Mouse (Mus musculus) hindbrain, embryonic 11.5 days (tissue): ENCODE results near the gene Cadps. TPM values are rescaled to one million over a fixed set of nuclear protein-coding genes. Genes with fewer than 3 reads are reported as not detected.
A peak's percentile ranks its signal among the peaks of the same experiment; 100 is the strongest.

ENCODE experiments used
- ATAC-seq: fragments of 200-750 bp; cut with Nextera tagmentation; 2 replicates; pipeline ENCODE4 v1.8.0; 2017; ENCODE audit warnings: mild to moderate bottlenecking, moderate TSS enrichment, moderate library complexity; ENCODE audit not compliant: low FRiP score
- DNase-seq: peaks from one replicate; pipeline ENCODE4 v3.0.0-alpha.2; 2015; ENCODE audit warnings: low spot score
- H3K27ac ChIP-seq: fragments of 300-500 bp; sonication (generic); 2 replicates; pipeline ENCODE4 v1.5.1; 2014; ENCODE audit warnings: mild to moderate bottlenecking, low read depth, low read length
- H3K27me3 ChIP-seq: fragments of 300-500 bp; sonication (generic); 2 replicates; pipeline ENCODE4 v1.6.1; 2014; ENCODE audit warnings: mild to moderate bottlenecking, low read length, moderate library complexity, mixed read lengths; ENCODE audit not compliant: control insufficient read depth, insufficient read depth
- H3K36me3 ChIP-seq: fragments of 300-500 bp; sonication (generic); 2 replicates; pipeline ENCODE4 v1.6.1; 2014; ENCODE audit warnings: mild to moderate bottlenecking, low read length, moderate library complexity, mixed read lengths; ENCODE audit not compliant: control insufficient read depth, insufficient read depth
- H3K4me1 ChIP-seq: fragments of 300-500 bp; sonication (generic); replicated peaks from 2 replicates; pipeline ENCODE4 v1.6.1; 2014; ENCODE audit warnings: low read length, mixed read lengths; ENCODE audit not compliant: control insufficient read depth, insufficient read depth
- H3K4me2 ChIP-seq: fragments of 300-500 bp; sonication (generic); replicated peaks from 2 replicates; pipeline ENCODE4 v1.6.1; 2014; ENCODE audit warnings: mild to moderate bottlenecking, low read depth, low read length
- H3K4me3 ChIP-seq: fragments of 300-500 bp; sonication (generic); 2 replicates; pipeline ENCODE4 v1.5.1; 2014; ENCODE audit warnings: low read depth, low read length
- H3K9ac ChIP-seq: fragments of 300-500 bp; sonication (generic); 2 replicates; pipeline ENCODE4 v1.6.1; 2014; ENCODE audit warnings: low read depth, low read length
- H3K9me3 ChIP-seq: fragments of 300-500 bp; sonication (generic); 2 replicates; pipeline ENCODE4 v1.6.1; 2016; ENCODE audit warnings: low read length; ENCODE audit not compliant: control insufficient read depth
- WGBS: fragments of 180-500 bp; shearing (Covaris S2); extraction: QIAGEN DNeasy Blood & Tissue Kit; methylation state at CpG from one replicate; pipeline ENCODE4 v1.1.7; 2014; 5-methylcytosine and 5-hydroxymethylcytosine counted together
- polyA plus RNA-seq: library from polyadenylated mRNA; unstranded; fragments of >200 nt; fragmentation: Nextera tagmentation; extraction: Ambion mirVana; gene quantifications from 2 replicates; pipeline ENCODE4 v1.2.1, GENCODE M21; 2014

Gene Cadps
- polyA plus RNA-seq, 1 experiment from 2014 or later: 24.3 TPM

DNA sequence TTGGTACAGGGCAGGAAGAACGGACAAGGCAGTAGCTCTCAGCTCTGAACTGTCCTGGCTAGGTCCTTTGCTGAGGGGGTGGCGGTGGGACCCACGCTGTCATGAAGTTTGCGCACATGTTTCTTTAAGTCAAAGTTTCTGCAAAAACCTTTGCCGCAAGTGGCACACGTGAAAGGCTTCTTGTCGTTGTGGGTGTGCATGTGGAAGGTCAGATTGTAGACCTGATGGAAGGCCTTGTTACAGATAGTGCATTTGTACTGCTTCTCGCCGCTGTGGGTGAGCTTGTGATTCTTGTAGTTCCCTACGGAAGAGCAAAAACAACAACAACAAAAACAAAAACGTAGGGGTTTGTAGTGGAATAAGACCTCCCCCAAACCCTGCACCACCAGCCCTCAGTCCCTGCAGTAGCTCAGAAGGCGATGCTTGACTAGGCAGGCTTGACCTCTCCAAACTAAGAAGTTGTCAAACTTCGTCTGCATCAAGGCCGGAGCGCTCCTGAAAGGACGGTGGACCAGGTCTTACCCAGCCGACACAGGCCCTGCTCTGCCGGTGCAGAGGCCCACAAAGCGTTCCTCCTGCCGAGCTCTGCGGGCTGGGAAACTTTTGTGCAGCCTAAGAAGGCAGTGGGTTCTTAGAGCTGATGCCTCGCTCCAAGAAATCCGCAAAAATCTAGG lies 480.3 kb downstream of the Cadps start:
- H3K9me3 ChIP-seq: no peaks in the 10 kb centered on the region
- 1% methylated on average over 23 of the region's 23 CpGs for WGBS
- H3K4me1 ChIP-seq: no peaks in the 10 kb centered on the region; the same call in 1 of the 2 replicates
- H3K9ac ChIP-seq: no peak overlapping the region
- H3K27ac ChIP-seq: no peak overlapping the region
- no peak overlapping the region for H3K4me2 ChIP-seq
- peaks cover 94% of the 10 kb centered on the region for H3K27me3 ChIP-seq
- H3K4me3 ChIP-seq: no peak overlapping the region
- no peaks in the 10 kb centered on the region for H3K36me3 ChIP-seq
- ATAC-seq: no peak
- DNase-seq: peak; percentile 62

DNA sequence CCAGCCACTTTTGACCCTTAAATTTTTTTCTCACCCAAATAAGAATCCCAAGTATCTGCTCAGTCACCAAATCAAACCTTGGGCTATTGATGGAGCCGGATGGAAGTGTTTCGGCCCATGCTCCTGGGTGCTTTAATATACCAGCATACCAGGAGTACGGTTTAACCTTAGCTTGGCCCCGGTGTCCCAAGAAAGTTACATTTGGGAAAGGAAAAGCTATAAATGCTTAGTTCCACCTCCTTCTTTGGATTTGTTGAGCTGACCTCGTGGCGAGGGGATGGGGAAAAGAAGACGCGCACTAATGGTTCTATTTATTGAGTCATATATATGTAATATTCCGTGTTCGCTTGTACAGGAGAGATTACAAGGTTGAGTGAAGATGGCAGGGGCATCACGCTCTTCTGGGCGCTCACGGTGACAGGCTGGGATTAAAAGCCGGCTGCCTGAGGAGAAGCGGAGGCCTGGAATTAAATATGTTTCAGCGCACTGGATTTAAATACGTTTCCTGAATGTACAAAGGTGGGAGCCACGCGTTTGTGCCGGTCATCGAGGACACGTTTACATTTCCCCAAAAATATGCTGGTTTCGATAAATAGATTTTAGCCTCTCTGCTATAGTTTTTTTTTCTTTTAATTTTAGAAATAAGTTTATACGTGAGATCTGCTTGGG lies 481.0 kb downstream of the Cadps start:
- Histone ChIP-seq H3K4me2 (no peak overlapping the region), H3K9ac (no peak overlapping the region), H3K27ac (no peak overlapping the region), H3K9me3 (no peaks in the 10 kb centered on the region), H3K27me3 (peaks cover 94% of the 10 kb centered on the region), H3K4me1 (no peaks in the 10 kb centered on the region; the same call in 1 of the 2 replicates), H3K36me3 (no peaks in the 10 kb centered on the region), H3K4me3 (no peak overlapping the region)
- DNase-seq (peak; percentile 53), ATAC-seq (no peak)
- 2% methylated on average over 24 of the region's 24 CpGs for WGBS

DNA sequence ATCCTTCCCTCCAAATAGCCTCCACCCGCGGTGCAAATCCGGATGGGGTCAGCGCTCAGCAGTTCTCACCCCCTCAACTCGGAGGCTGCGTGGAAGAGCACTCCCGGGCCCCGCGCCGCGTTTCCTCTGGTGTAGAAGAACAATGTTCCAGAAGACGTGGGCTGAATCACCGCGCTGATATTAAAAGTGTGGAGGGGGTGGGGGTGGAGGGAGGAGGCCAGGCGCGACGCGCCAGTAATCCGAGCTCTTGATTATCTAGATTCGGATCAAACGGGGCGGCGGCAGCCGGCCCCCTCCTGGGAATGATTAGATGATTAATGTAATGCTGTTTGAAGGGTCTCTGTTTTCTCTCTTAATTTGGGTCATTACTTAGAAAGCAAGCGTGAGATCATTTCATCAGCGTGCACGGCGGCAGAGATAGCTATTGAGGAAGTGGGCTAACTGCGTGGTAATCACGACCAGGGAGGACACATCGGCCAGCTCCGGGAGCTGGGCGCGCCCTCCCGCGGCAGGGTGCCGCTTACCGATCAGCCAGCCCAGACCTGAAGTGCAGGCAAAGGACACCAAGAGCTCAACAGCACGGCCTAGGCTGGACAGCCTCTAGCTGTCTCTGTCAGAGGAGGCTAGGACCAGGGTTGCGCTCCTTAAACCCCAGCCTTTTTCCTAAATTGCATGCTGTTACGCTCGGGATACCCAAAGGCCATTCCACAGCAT lies 481.6 kb downstream of the Cadps start:
- Histone ChIP-seq H3K27me3 (peaks cover 94% of the 10 kb centered on the region), H3K9me3 (no peaks in the 10 kb centered on the region), H3K4me2 (no peak overlapping the region), H3K4me3 (no peak overlapping the region), H3K9ac (no peak overlapping the region), H3K4me1 (no peaks in the 10 kb centered on the region; the same call in 1 of the 2 replicates), H3K27ac (no peak overlapping the region), H3K36me3 (no peaks in the 10 kb centered on the region)
- ATAC-seq (peak; percentile 25; the same call in 1 of the 2 replicates), DNase-seq (peak; percentile 62)
- under 1% methylated on average over 42 of the region's 42 CpGs for WGBS

DNA sequence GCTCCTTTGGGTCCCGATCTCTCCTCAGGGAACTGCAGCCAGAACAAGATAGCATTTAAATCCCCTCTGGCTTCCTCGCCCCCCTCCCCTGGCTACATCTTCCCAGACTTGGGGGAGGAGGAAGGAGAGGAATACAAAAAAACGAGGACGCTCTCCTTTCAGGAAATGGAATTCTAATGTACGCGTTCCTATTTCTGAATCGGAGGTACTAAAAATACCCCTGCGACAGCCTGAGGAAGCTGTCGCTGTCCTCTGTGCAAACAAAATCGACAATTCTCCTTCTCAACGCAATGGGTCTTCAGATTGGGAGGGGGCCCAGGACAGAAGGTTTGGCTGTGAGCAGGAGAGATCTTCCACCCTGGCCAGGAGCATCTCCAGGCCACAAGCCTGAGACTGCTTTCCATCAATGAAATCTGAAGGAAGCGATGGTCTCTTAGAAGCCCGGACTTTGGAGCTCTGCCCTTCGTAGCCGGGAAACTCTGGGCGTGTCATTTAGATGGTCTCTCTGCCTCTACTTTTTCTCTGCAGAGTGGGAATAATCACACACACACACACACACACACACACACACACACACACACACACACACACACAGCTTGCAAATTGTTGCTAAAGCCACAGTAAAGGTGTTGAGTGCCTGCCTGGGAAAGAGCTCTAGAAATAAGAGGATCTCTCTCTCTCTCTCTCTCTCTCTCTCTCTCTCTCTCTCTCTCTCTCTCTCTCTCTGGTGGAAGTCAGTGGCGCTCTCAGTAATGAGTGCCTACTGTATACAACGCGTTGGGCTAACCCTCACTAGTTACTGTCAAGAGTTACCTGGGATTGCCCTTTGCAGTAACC lies 482.4 kb downstream of the Cadps start:
- Histone ChIP-seq H3K4me3 (no peak overlapping the region), H3K4me1 (no peaks in the 10 kb centered on the region), H3K36me3 (no peaks in the 10 kb centered on the region), H3K9me3 (no peaks in the 10 kb centered on the region), H3K9ac (no peak overlapping the region), H3K27me3 (peaks cover 94% of the 10 kb centered on the region), H3K27ac (no peak overlapping the region), H3K4me2 (no peak overlapping the region)
- WGBS: under 1% methylated on average over 19 of the region's 19 CpGs
- DNase-seq (peak; percentile 51), ATAC-seq (no peak)

DNA sequence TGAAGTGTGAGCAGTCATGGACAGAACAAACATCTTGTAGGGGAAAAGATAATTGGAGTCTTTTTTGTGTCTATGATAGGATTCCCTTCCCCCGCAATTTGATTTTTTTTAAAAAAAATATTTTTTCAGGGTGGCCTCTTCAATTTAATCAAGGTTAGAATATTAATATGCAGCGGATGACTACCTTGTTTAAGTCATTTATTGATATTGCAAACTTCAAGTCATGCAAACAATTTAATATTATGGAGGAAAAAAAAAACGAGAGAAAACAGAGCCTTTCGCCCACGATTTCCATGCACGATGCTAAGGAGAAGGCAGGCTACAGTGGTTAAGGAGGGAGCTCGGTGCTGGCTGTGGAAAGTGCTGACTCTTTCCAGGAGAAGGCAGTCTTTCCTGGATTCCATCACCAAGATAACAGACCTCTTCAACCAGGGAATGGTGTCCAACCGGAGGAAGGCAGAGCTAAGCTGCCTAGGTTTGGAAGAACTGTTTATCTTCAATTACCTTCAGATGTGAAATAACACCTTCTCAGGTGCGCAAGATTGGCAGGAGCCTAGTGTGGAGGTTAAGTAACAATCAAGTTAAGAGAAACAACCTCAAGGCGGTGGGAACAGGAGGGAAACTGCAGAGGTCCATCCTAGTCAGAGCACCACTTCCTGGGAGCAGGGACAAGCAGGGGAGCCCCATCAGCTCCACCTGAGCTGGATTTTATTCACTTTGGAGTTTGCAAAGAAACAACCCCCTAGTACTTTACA lies 483.9 kb downstream of the Cadps start:
- peaks cover 91% of the 10 kb centered on the region for H3K27me3 ChIP-seq
- WGBS: 2% methylated on average over 10 of the region's 10 CpGs
- ATAC-seq (no peak), DNase-seq (peak; percentile 43)
- no peak overlapping the region for H3K4me3 ChIP-seq
- no peaks in the 10 kb centered on the region for H3K9me3 ChIP-seq
- no peak overlapping the region for H3K9ac ChIP-seq
- no peaks in the 10 kb centered on the region for H3K36me3 ChIP-seq
- no peak overlapping the region for H3K27ac ChIP-seq
- H3K4me2 ChIP-seq: no peak overlapping the region
- H3K4me1 ChIP-seq: no peaks in the 10 kb centered on the region

DNA sequence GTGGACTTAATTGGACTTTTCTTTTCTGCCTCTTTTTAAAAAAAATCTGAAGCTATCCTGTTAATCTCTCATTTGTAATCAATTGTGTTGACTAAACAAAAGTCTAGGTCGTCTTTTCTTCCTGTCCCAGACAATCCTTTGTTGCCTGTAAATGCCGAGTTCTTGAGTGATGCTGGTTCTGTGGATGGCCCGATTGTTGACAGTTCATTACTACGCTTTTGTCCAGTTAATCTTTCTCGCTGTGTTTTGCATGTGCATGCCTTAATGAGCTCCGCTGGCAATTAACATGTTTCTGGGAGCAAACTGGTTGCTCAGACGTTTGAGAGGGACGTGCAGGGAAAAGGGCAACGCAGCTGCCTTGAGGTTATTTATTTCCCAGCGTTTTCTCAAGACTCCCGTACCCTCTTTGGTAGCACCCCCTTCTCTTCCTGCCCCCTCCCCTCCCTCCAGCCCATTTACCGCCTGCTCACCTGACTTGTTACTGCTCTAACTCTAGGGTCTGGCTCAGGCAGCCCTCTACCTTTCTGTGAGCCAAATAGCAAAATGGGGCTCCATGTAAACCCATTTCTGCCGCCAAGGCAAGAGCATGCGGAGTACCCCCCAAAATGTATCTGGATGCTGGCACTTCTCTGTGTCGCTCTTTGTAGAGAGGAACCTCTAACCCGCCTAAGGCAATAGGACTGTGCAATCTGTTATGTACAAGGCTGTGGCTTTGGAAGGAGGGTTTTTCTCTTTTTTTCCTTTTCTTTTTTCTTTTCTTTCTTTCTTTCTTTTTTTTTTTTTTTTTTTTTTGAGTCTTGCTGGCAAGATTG lies 484.7 kb downstream of the Cadps start:
- Histone ChIP-seq H3K9ac (no peak overlapping the region), H3K9me3 (no peaks in the 10 kb centered on the region), H3K36me3 (no peaks in the 10 kb centered on the region), H3K27ac (no peak overlapping the region), H3K4me1 (no peaks in the 10 kb centered on the region), H3K4me3 (no peak overlapping the region), H3K27me3 (peaks cover 85% of the 10 kb centered on the region), H3K4me2 (no peak overlapping the region)
- peak; percentile 43 for ATAC-seq
- DNase-seq: peak; percentile 58
- under 1% methylated on average over 16 of the region's 16 CpGs for WGBS

DNA sequence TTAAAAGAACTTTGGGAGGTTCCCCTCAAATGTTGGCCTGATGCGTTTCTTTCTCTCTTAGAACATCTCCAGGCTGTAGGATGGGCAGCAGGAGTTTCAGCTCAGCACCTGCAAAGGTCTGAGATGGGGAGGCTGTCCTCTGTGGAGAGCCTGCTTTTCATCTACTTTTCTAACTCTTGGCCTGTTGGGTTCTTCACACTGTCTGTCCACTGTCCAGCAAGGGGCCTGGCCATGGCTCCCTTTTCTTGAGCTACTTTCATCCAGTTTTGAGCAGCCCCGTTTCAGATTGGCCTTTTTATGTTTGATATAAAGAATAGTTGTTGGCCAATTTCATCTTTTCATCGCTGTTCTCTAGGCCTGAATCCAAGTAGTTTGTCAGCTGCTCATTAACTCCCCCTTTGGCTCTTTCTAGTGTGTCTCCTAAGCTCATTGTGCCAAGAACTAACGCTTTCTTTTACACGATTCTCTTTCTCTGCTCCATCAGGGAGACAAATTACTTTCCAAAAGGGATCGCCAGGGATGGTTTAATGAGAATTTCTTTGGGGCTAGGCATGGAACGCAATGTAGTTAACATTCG lies 485.4 kb downstream of the Cadps start:
- H3K27ac ChIP-seq: no peak overlapping the region
- no peak for ATAC-seq
- peak; percentile 35 for DNase-seq

More for the DNA sequence above, 485.4 kb downstream of the Cadps start:
- Histone ChIP-seq H3K36me3 (no peaks in the 10 kb centered on the region), H3K9me3 (no peaks in the 10 kb centered on the region), H3K4me1 (no peaks in the 10 kb centered on the region), H3K9ac (no peak overlapping the region), H3K4me3 (no peak overlapping the region), H3K4me2 (no peak overlapping the region), H3K27me3 (peaks cover 82% of the 10 kb centered on the region)
- WGBS: 3% methylated on average over 8 of the region's 8 CpGs
